Mouse (Mus musculus) left cerebral cortex, postnatal 36 days (tissue): Measurements from ENCODE around the gene Klrg1. TPM values are rescaled to one million over a fixed set of nuclear protein-coding genes. Genes with fewer than 3 reads are reported as not detected.
A peak's percentile ranks its signal among the peaks of the same experiment; 100 is the strongest.

ENCODE experiments used
- DNase-seq, 2 experiments: peaks; one replicate each; pipeline ENCODE4 v3.0.0; 2021 to 2022; ENCODE audit warnings: low spot score in 2 of 2, mixed read lengths in 1 of 2
- intact Hi-C: fragments of 180-260 bp; cut with DNase I; formaldehyde crosslinking; loops from one replicate; pipeline ENCODE4 v1.15.1; 2025
- total RNA-seq, 2 experiments: library from RNA; stranded (reverse); gene quantifications; 2 replicates each; pipeline ENCODE4 v1.2.3; 2021

Klrg1 gene
- total RNA-seq, 2 experiments from 2014 or later, result 0.30 TPM; not detected in 1

DNA sequence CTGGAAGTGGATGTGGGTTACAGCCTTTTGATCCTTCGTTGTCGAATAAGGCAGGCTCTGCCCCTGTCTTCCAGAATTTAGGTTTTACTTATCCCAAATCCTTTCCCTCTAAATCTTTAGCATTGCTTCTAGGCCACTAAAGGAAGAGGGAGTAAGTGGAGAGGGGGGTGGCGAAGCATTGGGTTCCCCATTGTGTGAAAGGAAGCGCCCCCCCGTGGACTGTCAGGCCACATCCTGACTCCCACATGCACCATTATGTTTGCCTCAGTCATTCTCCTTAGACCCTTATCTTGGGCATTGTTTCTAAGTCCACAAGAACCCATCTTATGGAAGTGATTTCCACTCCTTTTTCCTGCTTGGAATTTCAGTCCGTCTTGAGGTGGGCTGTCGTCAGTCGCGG is 12.6 kb upstream of the Klrg1 start:
- intact Hi-C loops, result no loop called here
- DNase-seq, result no peak

DNA sequence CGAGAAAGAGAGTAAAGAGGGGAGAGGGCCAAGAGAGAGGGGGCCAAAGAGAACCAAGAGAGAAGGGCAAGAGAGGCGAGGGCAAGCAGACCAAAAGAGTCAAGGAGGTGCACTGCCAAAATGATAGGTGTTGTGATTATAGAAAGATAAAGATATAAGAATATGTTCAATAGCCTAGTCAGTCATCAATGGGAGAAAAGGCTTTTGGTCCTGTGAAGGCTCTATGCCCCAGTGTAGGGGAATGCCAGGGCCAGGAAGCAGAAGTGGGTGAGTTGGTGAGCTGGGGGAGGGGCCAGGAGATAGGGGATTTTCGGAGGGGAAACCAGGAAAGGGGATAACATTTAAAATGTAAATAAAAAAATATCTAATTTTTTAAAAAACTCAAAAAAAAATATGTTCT is 11.6 kb upstream of the Klrg1 start:
- intact Hi-C loops, result no loop called here
- no peak for DNase-seq

DNA sequence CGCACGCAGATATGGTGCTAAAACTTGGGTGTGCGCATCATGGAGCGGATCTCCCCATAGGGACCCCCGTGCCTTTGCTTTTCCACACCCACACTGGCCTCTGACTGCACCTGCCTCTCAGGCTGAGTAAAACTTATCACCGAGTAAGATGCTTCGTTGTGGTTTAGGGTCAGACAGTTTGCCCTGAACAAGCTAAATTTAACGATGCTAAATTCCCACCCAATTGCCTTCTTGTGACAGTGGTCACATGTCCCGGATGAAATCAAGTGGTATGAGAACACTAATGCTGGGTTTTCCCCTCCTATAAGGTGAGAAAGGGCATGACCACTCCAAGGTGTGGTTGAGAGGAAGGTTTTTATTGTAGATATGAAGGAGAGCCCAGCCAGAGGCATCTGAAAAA is 11.1 kb upstream of the Klrg1 start:
- intact Hi-C loops, result no loop called here

DNA sequence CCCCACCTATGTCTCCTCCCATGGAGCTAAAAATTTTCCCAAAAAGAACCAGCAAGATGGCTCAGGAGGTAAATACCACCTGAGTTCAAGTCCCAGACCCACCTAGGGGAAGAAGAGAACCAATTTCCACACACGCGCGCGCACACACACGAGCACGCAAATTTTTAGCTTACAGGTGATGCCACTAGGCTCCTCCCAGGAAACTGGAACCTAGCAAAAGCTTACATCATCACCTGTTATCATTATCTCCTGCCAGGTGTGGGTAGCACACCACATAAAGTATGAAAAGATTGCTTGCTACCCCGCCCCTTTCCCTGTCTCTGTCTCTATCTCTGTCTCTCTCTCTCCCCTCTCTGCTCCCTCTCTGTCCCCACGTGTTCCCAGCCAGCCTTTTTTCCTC is 10.4 kb upstream of the Klrg1 start:
- no peak for DNase-seq
- intact Hi-C loops, result no loop called here

More for the DNA sequence above, 11.1 kb upstream of the Klrg1 start:
- no peak for DNase-seq

DNA sequence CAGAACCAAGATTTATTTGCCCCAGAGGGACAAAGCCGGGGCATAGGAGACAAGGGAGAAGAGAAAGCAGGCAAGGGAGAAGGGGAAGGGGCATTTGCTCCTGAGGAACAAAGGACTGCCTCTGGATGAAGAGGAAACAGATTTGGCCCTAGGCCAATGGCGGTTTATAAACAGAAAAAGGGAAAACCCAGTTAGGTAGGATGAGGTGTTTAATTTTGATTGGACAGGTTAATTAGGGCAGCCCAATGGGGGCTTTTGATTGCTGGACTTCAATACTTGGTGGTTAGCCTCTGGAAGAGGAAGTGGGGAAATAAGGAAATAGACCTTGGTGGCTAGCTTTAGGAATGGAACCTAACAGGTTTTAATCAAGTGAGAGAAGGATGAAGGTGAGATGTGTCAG is 9.5 kb upstream of the Klrg1 start:
- intact Hi-C loops, result no loop called here
- DNase-seq, result no peak

DNA sequence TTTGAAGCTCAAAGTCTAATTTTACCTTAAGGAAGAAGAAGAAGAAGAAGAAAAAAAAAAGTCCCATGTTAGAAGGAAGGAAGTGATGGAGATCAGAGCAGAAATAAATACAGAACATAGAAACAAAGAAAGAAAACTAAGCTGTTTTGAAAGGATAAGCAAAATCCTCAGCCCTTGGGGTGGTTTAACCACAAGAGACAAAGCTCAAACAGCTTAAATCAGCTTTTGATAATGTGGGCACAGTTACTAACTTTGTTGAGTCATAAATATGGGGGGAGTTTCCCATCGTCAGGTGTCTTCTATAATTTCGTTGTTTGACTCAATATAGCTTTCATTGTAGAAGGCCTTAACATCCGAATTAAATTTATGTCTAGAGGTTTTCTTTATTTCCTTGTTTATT is 9.1 kb upstream of the Klrg1 start:
- intact Hi-C loops, result no loop called here

DNA sequence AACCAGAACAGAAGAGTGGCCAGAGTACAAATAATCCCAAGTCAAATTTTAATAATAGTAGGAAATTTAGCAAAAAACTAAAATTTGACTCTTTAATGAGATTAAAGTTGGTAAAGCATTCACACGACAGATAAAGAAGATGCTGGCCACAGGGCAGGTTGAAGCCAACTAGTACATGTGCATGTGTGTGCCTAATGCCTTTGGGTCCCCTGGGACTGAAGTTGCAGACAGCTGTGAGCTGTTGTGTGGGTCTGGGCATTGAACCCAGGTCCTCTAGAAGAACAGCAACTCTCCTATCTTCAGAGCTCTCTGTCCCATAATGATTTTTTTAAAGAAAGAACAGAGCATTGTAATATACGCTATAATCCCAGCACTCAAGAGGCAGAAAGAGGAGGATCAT is 8.6 kb upstream of the Klrg1 start:
- DNase-seq, result no peak
- intact Hi-C loops, result no loop called here

More for the DNA sequence above, 9.1 kb upstream of the Klrg1 start:
- no peak for DNase-seq

DNA sequence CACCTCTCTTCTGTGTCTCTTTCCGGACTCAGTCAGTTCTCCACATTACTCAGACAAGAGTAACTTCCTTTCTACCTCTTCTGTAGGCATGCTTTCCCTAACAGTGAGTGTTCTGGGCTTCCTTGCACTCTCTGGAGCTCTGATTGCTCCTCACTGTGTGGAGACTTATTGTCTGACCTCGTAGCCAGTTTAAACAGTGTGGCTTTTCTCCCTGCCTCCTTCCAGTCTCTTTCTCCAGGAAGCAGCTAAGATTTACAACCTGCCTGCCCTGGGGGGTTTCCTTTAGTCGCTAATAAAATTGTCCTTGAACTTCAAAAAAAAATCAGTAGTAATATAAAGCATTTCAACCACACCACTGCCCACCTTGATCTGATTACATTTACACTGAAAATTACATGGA is 7.6 kb upstream of the Klrg1 start:
- intact Hi-C loops, result no loop called here

DNA sequence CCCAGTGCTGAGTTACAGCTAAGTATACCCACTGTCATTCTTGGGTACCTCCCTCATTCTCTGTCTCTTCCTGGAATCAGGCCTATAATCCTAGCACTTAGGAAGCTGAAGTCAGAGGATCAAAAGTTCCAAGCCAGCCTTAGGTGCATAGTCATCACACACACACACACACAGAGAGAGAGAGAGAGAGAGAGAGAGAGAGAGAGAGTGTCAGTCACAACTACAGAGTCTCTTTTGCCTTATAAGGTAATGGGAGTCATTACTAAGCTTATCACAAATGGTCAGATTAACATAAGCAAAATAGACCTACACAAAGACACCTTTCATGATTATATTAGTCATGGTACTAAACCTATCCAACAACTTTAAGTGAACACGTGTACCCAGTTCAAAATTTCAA is 6.6 kb upstream of the Klrg1 start:
- intact Hi-C loops, result no loop called here
- DNase-seq, result no peak

More for the DNA sequence above, 7.6 kb upstream of the Klrg1 start:
- no peak for DNase-seq

DNA sequence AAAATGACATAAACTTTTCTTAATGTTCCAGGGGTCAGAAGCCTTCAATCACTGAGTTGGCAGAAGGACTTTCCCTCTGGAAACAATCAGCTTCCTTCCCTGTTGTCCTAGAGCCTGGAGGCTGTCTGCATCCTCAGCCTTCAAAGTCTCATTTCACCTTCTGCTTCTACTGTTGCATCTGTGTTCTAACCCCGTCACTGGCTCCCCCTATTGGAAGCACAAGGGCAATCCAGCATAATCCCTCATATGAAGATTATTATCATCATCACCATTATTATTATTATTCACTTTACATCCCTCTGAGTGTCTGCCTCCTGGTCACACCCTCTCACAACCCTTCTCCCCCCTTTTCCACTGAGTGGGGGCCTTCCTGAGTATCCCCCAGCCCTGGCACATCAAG is 5.6 kb upstream of the Klrg1 start:
- DNase-seq, result no peak
- intact Hi-C loops, result no loop called here

DNA sequence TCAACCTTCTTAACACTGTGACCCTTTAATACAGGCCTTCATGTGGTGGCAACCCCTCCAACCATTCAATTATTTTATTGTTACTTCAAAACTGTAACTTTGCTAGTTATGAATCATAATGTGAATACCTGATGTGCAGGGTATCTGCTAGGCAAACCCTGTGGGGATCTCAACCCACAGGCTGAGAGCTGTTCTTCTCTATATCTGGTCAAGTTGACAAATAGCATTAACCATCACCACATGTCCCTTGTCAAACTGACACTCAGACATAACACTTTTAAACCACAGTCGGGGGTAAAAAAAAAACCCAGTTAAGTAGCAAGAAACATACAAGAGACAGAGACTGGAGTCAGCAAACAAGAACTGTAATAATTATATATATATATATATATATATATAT is 2.1 kb upstream of the Klrg1 start:
- intact Hi-C loops, result no loop called here

DNA sequence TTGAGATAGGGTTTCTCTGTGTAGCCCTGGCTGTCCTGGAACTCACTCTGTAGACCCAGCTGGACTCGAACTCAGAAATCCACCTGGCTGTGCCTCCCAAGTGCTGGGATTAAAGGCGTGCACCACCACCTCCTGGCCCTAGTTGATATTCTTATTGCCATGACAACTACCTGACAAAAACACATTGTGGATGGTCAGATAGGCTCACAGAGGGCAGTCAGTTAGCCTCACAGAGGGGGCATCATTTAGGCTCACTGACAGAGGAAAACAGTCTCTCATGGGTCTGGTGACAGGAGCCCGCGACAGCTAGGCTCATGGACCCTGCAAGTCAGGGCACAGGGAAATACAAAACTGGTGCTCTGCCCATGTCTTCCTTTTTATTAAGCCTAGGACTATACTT is 1.6 kb upstream of the Klrg1 start:
- intact Hi-C loops, result no loop called here
- no peak for DNase-seq

More for the DNA sequence above, 2.1 kb upstream of the Klrg1 start:
- DNase-seq, result no peak

DNA sequence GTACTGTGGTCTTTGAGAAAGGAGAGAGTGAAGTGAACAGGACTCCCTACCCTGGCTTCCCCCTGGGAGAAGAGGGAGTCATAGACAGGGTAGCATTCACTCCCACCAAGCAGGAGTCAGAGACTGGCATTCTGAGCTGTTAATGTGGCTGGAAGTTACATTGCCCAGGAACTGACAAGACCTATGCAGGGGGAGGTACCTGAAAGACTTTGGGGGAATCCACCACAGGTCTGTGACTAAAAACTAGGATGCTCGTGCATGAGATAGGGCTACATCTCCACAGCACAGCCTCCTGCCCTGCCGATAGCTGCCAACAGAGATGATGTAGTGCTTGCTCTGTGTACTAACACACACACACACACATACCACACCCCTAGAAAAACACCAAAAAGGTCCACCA is 747 bp upstream of the Klrg1 start:
- intact Hi-C loops, result no loop called here
- DNase-seq, result no peak

DNA sequence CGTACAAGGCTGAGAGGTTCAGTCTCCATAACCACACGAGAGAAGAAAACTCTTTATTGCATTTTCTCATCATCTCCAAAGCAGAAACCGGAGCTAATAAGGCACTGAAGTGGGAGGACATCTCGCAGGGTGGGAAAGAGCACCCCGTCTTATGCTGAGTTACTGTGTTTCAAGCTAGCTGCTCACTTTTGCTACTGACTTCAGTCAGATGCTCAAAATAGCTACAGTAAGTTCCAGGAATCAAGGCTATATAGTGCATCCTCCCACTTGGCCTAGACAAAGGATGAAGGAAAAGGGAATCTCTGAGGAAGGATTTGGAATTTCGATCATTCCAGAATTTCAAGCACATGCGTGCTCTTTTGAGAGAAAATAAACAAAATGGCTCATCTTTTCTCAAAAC is 6.1 kb downstream of the Klrg1 start:
- intact Hi-C loops, result no loop called here
- no peak for DNase-seq

DNA sequence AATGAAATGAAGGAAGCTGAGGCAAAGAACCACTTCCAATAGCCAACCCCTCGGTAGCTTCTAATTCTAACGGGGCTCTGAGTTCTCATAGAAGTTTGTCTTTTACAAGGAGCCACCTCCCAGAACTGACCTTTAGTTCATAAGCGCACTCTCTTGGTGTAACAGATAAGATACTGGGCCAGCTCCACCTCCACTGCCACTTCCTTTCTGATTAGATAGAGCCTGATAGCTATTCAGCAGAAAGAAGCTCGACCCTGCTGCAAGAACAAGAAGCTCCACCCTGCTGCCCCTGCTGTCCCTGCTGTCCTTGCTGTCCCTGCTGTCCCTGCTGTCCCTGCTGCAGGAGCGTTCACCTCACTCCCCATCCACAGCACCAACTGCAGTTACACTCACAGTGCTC is 8.1 kb downstream of the Klrg1 start:
- intact Hi-C loops, result no loop called here
- DNase-seq, result no peak

DNA sequence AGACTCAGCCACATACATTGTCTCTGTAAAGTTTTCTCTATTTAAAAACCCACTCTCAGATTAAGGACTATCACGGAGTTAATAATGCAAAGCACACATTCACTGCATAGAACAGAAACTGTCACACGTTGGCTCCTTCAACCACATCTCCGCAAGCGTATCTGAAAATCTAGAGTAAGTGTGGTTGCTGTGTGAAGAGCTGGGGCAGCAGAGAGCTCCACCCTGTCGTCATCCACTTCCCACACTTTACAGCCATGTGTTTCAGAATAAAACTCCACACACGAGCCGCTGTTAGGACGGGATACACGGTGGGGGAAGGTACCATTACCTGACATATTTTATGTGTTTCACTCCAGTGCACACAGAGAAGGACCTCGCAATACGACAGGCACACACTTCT is 12.5 kb downstream of the Klrg1 start:
- DNase-seq, result no peak
- intact Hi-C loops, result no loop called here

DNA sequence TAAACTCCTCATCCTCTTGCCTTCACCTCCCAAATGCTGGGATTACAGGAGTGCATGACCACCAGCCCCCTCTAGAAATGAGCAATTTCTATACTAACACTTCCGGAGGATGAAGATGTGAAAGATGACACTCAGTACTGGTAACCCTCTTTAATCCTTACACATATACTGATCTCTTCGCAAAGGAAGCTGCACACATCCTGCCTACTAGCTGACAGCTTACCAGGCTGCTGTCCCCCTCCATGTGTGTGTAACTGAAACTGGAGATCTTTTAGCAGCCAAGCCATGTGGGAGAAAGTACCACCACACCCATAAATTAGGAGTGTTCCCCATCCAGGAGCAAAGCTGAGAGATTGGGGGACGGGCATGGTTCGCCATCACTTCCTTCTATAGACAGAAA is 13.5 kb downstream of the Klrg1 start:
- no peak for DNase-seq
- intact Hi-C loops, result no loop called here

DNA sequence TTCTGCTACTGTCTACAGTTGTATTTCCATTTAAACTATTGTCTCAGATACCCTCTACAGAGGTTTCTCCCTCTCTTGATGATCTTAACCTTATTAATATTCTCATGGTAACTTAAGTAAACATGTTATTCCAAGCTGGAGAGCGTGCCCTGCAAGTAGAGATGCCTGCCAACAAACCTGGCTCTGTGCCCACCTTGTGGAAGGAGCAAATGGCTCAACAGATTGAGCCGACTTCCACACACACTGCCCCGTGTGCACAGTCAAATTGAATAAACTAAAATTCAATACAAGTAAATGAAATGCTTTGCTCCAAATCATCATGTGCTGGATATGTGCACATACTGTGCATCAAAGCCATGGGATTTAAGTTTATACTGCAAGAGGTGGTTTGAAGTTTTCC is 14.1 kb downstream of the Klrg1 start:
- DNase-seq, result peak; percentile 7 to 14
- intact Hi-C loops, result no loop called here

DNA sequence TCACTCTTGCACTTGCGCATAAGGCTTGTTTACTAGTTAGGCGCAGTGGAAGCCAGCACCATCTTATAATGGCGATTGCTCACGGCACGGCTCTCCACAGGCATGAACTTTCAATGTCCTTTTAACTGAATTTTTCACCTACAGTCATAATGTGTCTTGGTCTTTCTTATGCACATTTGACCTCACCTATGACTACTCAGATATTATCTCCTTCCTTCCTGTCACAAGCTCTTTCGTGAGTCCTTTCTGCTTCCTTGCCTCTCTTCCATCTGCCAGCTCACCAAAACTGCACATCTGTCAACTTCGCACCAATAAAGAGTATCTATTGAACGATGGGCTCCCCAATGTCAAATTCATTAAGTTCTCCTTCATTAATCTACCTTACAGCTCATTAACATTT is 20.1 kb downstream of the Klrg1 start:
- intact Hi-C loops, result no loop called here
- no peak for DNase-seq

DNA sequence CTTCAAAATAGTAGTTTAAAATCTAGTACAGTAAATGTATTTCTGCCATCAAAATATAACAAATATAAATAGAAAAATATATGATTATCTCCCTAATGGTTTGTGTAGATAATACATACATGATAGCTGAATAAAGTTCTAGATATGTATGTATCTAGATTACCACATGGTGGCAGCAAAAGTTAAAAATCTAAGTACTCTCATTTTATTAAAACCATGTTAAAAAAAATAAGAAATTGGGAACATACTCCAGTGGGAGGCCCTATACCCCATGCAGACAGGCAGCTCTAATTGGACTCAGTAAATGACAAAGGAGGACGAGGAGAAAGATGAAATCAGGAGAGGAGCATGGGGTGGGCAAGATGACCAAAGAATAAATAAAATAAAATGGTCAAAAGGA is 30.5 kb downstream of the Klrg1 start:
- intact Hi-C loops, result loop anchor here (1.0 to 10.0 kb wide), 2 partner anchors 140 to 273 kb away; no protein-coding TSS in a partner anchor
- DNase-seq, result no peak

DNA sequence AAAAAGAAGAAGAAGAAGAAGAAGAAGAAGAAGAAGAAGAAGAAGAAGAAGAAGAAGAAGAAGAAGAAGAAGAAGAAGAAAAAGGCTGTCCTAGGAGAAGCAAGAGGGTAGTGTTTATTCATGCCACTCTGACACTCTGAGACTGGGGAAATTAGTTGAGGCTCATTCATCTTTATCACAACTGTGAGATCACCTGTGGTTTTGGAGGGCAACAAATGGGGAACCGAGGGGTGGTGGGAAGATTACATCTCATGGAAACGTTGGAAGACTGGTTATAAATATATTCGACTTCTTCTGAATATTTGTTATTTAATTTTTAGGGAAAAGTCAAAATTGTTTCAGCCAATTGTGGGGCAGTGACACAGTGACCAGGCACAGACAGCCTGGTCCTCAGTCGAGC is 32.6 kb downstream of the Klrg1 start:
- intact Hi-C loops, result loop anchor here (10.0 kb wide), 1 partner anchor 275 kb away; no protein-coding TSS in a partner anchor
- DNase-seq, result no peak
